Mouse (Mus musculus) Muller cell, postnatal 12 days (primary cell): ENCODE measurements around the gene Olfr1361.

Experiments used
- DNase-seq: peaks from one replicate; pipeline ENCODE4 v3.0.0-alpha.2; 2015; ENCODE audit errors: inconsistent ontology term

Olfr1361 gene

GRCm38 (mm10) chr13:21663286-21663685, at the start of gene Olfr1361:
Olfr1361 (minus strand) TSS chr13:21663386.
- no peak for DNase-seq

DNA sequence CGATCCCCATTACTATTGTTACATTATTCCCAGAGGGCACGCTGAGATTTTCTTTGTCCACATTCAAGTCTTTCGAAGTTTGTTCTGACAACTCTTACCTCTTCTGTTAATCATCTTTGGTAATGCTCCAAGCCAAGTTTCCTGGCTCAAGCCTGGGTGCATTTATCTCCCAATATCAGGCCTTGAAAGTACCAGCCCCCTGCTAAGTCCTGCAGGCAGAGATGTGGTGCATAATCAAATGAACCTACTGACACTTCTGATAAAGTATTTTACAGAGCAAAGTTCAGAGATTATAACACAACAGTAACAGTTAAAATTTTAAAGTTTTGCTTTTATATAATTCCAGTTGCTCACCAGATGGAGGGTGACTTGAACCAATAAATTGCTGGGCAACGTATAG, 48.5 kb upstream of the Olfr1361 start:
- no peak for DNase-seq

- peak; percentile 85 for DNase-seq
Measured at GRCm38 (mm10) chr13:21710821-21711525, 47.8 kb upstream of the Olfr1361 start.

- DNase-seq, result peak; percentile 89
Measured at GRCm38 (mm10) chr13:21710031-21710711, 47.0 kb upstream of the Olfr1361 start.

GRCm38 (mm10) chr13:21706669-21707068, 43.5 kb upstream of the Olfr1361 start:
- DNase-seq, result no peak

DNA sequence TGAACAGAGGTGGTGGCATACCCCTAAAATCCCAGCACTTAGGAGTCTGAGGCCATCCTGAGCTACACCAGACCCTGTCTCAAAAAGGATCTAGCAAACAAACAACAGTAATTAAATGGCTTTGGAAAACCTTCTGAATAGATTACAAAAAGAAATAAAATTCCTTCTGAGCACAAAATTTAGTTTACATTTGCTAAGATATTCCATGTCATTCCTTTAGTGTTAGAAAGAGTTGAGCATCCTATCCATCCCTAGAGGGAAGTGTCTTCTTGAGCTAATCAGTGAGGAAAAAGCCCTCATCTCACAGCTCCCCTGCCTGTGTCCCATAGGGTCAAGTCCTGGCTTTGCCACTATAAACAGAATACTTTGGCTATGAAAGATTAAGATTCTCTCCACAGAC, 34.6 kb upstream of the Olfr1361 start, which contains the start of gene Olfr1359:
Olfr1359 (plus strand) TSS at position 301 of the 400 bp plus-strand sequence.
- DNase-seq, result no peak

GRCm38 (mm10) chr13:21677305-21677704, 14.1 kb upstream of the Olfr1361 start, which contains the start of gene Olfr1360:
Olfr1360 (minus strand) TSS chr13:21677405.
- DNase-seq, result no peak

DNA sequence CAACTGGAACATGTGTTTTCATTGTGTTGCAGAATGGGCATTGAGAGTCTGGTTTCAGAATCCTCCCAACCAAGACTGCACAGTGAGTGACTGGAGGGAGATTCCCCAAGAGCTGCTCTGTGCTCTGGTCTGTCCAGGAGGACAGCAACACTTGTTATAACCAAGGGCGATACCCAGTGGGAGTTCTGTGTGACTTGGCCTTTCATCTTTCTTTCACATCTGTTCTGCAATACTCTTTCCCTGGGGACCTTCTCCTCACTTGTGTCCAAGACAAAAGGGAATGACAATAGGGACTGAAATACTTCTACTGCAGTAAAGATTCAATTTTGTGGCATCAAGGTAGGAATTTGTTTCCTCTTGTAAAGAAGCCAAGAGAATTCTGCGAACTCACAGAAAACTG, 20.8 kb downstream of the Olfr1361 start, which contains the start of gene Olfr11:
Olfr11 (minus strand) TSS at position 101 of the 400 bp plus-strand sequence.
- no peak for DNase-seq

- no peak for DNase-seq
Measured at GRCm38 (mm10) chr13:21613922-21614321, 49.3 kb downstream of the Olfr1361 start, which contains the start of gene Olfr1362. Olfr1362 (minus strand) TSS chr13:21614022.
